Mouse (Mus musculus) testis, adult 2 months (tissue): ENCODE results near the gene Cklf. TPM values are rescaled to one million over a fixed set of nuclear protein-coding genes. Genes with fewer than 3 reads are reported as not detected.
A peak's percentile ranks its signal among the peaks of the same experiment; 100 is the strongest.
"Not testable (repeated sequence)": the region's sequence is repeated elsewhere in the genome, so short reads cannot be mapped to it uniquely, and the experiment has no call there.

Experiments
- H3K27ac ChIP-seq: fragments of 200-500 bp; 2 replicates; pipeline ENCODE4 v1.5.1; 2012; ENCODE audit warnings: low read depth, low read length; ENCODE audit not compliant: control insufficient read depth, insufficient read depth
- H3K27me3 ChIP-seq: fragments of 200-500 bp; 2 replicates; pipeline ENCODE4 v1.6.1; 2012; ENCODE audit warnings: mild to moderate bottlenecking, low read length, moderate library complexity; ENCODE audit not compliant: control insufficient read depth, insufficient read depth
- H3K36me3 ChIP-seq: fragments of 200-500 bp; 2 replicates; pipeline ENCODE4 v1.6.1; 2012; ENCODE audit warnings: mild to moderate bottlenecking, low read length; ENCODE audit not compliant: control insufficient read depth, insufficient read depth
- H3K4me1 ChIP-seq: fragments of 200-500 bp; 2 replicates; pipeline ENCODE4 v1.6.1; 2012; ENCODE audit warnings: low read length; ENCODE audit not compliant: control insufficient read depth, insufficient read depth
- H3K4me3 ChIP-seq: fragments of 200-500 bp; 2 replicates; pipeline ENCODE4 v1.5.1; 2012; ENCODE audit warnings: low read depth, mild to moderate bottlenecking, low read length, moderate library complexity, mixed read lengths; ENCODE audit not compliant: control insufficient read depth
- CTCF ChIP-seq: fragments of 200-500 bp; IDR thresholded peaks from 2 replicates; pipeline ENCODE4 v1.5.1; 2012; ENCODE audit warnings: low read depth, mild to moderate bottlenecking, inconsistent platforms, low read length, moderate library complexity; ENCODE audit not compliant: control insufficient read depth, insufficient read depth, insufficient replicate concordance
- POLR2A ChIP-seq: fragments of 200-500 bp; IDR thresholded peaks from 2 replicates; pipeline ENCODE4 v1.6.1; 2012; ENCODE audit warnings: low read depth, mild to moderate bottlenecking, inconsistent platforms, low read length, moderate library complexity; ENCODE audit not compliant: control insufficient read depth
- polyA plus RNA-seq: library from polyadenylated mRNA; depleted of rRNA; stranded (reverse); fragments of >200 nt; gene quantifications from 2 replicates; pipeline ENCODE4 v1.2.3, GENCODE M21; 2012; rRNA removed

Gene Cklf
- polyA plus RNA-seq, 1 experiment, result 164 TPM

DNA sequence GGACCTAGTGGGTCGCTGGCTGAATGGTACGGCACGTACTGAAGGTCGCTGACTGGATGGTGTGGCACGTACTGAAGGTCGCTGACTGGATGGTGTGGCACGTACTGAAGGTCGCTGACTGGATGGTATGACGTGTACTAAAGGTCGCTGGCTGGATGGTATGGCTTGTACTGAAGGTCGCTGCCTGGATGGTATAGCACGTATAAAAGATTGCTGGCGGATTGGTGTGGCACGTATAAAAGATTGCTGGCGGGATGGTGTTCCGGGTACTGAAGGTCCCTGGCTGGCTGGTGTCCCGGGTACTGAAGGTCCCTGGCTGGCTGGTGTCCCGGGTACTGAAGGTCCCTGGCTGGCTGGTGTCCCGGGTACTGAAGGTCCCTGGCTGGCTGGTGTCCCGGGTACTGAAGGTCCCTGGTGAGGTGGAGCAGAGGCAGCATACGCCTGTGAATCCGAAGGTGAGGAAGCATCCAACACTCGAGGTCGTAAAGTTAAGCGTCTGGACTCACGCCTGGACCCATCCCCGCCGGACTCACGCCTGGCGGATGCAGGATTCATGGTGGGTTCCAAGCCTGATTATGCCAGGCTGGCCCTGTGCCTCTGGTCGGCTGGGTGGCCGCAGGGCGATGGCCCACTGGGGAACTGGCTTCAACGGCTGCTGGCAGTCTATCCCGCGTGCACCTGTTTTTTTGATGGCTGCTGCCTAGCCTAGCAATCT, 58.9 kb downstream of the Cklf start, which contains the start of the genes Gm45711 and Cmtm1:
Gm45711 (minus strand) TSS at position 641 of the 715 bp plus-strand sequence.
Cmtm1 (minus strand) TSS at position 705 of the 715 bp plus-strand sequence.
- H3K27me3 ChIP-seq, H3K36me3 ChIP-seq, H3K4me1 ChIP-seq: not testable (repeated sequence)
- Histone ChIP-seq H3K27ac (peak within 1 kb of the TSS; percentile 45; the same call in 1 of the 2 replicates), H3K4me3 (peak within 1 kb of the TSS; percentile 73)
- peak; percentile 40; the same call in 1 of the 2 replicates for TF ChIP-seq POLR2A

DNA sequence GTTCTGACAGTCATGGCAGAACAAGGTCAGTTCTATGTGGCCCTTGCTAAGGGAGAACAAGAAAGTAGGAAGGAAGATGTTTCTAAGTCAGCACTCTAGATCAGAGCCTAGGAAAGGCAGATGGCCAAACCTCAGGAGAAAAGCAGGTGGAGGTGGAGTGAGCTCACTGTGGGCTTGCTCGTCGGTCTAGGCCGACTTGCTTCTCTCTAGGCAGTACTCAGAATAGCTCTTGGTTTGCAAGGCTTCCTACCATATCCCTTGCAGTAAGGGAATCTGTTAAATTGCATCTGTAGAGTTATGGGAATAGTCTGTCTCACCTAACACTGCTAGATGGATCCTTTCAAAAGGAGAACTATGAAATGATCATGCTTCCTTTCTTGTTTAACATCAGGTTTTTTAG, 61.4 kb downstream of the Cklf start:
- not testable (repeated sequence) for H3K4me3 ChIP-seq, H3K27me3 ChIP-seq, H3K27ac ChIP-seq, H3K4me1 ChIP-seq, H3K36me3 ChIP-seq

DNA sequence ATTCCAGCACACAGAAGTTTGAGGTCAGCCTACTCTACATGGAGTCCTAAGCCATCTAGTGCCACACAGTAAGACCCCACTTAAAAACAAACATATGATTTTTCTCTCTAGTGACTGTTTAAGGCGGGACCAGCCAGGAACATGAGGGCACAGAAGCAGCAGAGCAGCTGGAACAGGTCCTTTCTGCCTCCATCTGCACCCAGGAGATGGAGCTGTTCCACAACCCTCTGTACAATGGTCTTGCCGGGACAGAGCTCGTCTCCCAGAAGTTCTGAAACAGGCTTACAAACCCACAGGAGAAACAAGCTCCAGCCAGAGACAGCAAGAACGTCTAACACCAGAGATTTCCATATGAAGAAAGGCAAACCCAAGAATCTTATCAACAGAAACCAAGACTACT, 62.6 kb downstream of the Cklf start:
- H3K27me3 ChIP-seq, result no peaks in the 10 kb centered on the region
- TF ChIP-seq POLR2A, result no peak
- peak; percentile 39; the same call in 1 of the 2 replicates for TF ChIP-seq CTCF
- no peaks in the 10 kb centered on the region for H3K36me3 ChIP-seq
- no peak overlapping the region for H3K27ac ChIP-seq
- H3K4me1 ChIP-seq, result peaks cover 8% of the 10 kb centered on the region
- no peak overlapping the region for H3K4me3 ChIP-seq

Other genes with a start within 250 kb of the Cklf start
- gene Cdh5, start 149.2 kb upstream of the Cklf start, polyA plus RNA-seq, result 3.0 and 3.7 TPM in 2 replicates
- 21.7 and 25.4 TPM in 2 replicates for gene Bean1, start 80.4 kb upstream of the Cklf start, polyA plus RNA-seq
- gene Tk2, start 2.3 kb upstream of the Cklf start, polyA plus RNA-seq, result 10.6 and 11.1 TPM in 2 replicates
- gene Cmtm2a, start 42.3 kb downstream of the Cklf start, polyA plus RNA-seq, result 974 and 1,262 TPM in 2 replicates
- gene Gm45711, start 59.2 kb downstream of the Cklf start, polyA plus RNA-seq, result 52.5 and 57.0 TPM in 2 replicates
- 14.7 TPM in 2 replicates for gene Cmtm1, start 59.3 kb downstream of the Cklf start, polyA plus RNA-seq
- gene Gm11020, start 70.7 kb downstream of the Cklf start, polyA plus RNA-seq, result not detected in 2 replicates
- gene Cmtm2b, start 71.4 kb downstream of the Cklf start, polyA plus RNA-seq, result 658 and 900 TPM in 2 replicates
- gene Cmtm3, start 88.5 kb downstream of the Cklf start, polyA plus RNA-seq, result 12.9 and 14.9 TPM in 2 replicates
- 2.0 and 2.2 TPM in 2 replicates for gene Cmtm4, start 144.9 kb downstream of the Cklf start, polyA plus RNA-seq
- gene Dync1li2, start 192.2 kb downstream of the Cklf start, polyA plus RNA-seq, result 61.1 and 64.6 TPM in 2 replicates